Mouse (Mus musculus) thymus, adult 2 months (tissue): ENCODE data around the gene Slc12a3. TPM values are rescaled to one million over a fixed set of nuclear protein-coding genes. Genes with fewer than 3 reads are reported as not detected.

Source experiments
- DNase-seq: peaks from one replicate; pipeline ENCODE4 v3.0.0; 2021
- H3K27ac ChIP-seq: fragments of 200-500 bp; 2 replicates; pipeline ENCODE4 v1.5.1; 2012; ENCODE audit warnings: low read length, control low read depth; ENCODE audit not compliant: control insufficient read depth, insufficient read depth
- H3K27me3 ChIP-seq: fragments of 200-500 bp; 2 replicates; pipeline ENCODE4 v1.6.1; 2012; ENCODE audit warnings: mild to moderate bottlenecking, low read length, moderate library complexity, mixed read lengths; ENCODE audit not compliant: control insufficient read depth, insufficient read depth
- H3K36me3 ChIP-seq: fragments of 200-500 bp; 2 replicates; pipeline ENCODE4 v1.6.1; 2012; ENCODE audit warnings: mild to moderate bottlenecking, low read length, moderate library complexity; ENCODE audit not compliant: control insufficient read depth, insufficient read depth
- H3K4me1 ChIP-seq: fragments of 200-500 bp; replicated peaks from 2 replicates; pipeline ENCODE4 v1.6.1; 2012; ENCODE audit warnings: low read length; ENCODE audit not compliant: control insufficient read depth, insufficient read depth
- H3K4me3 ChIP-seq: fragments of 200-500 bp; 2 replicates; pipeline ENCODE4 v1.5.1; 2012; ENCODE audit warnings: mild to moderate bottlenecking, low read length, control low read depth, moderate library complexity; ENCODE audit not compliant: control insufficient read depth, insufficient read depth
- CTCF ChIP-seq: fragments of 200-500 bp; IDR thresholded peaks from 2 replicates; pipeline ENCODE4 v1.5.1; 2012; ENCODE audit warnings: mild to moderate bottlenecking, control low read depth, low read length, moderate library complexity, borderline replicate concordance; ENCODE audit not compliant: control insufficient read depth, poor library complexity, insufficient read depth; ENCODE audit errors: extremely low read depth
- POLR2A ChIP-seq: fragments of 200-500 bp; IDR thresholded peaks from 2 replicates; pipeline ENCODE4 v1.6.1; 2012; ENCODE audit warnings: mild to moderate bottlenecking, low read length, control low read depth, moderate library complexity; ENCODE audit not compliant: control insufficient read depth, poor library complexity, insufficient read depth; ENCODE audit errors: extremely low read depth
- WGBS: fragments of 180-500 bp; shearing (Covaris S2); methylation state at CpG from one replicate; pipeline ENCODE4 v1.1.7; 2018; 5-methylcytosine and 5-hydroxymethylcytosine counted together
- polyA plus RNA-seq: library from polyadenylated mRNA; depleted of rRNA; stranded (reverse); fragments of >200 nt; gene quantifications from 2 replicates; pipeline ENCODE4 v1.2.3, GENCODE M21; 2012

The Slc12a3 gene
- polyA plus RNA-seq, 1 experiment, result 1.3 TPM

- H3K4me1 ChIP-seq, result peaks cover 4% of the 10 kb centered on the region
- peaks cover 11% of the 10 kb centered on the region for H3K36me3 ChIP-seq
- no peak overlapping the region for H3K4me3 ChIP-seq
- 62% methylated on average over 9 of the region's 9 CpGs for WGBS
- H3K27me3 ChIP-seq, result no peaks in the 10 kb centered on the region
- no peak for TF ChIP-seq POLR2A
- no peak overlapping the region for H3K27ac ChIP-seq
- no peak for DNase-seq
These were observed 21.3 kb upstream of the Slc12a3 start for GRCm38 (mm10) chr8:94307652-94308051.

- no peak for TF ChIP-seq CTCF
- WGBS, result 90% methylated on average over 2 of the region's 2 CpGs
- H3K27ac ChIP-seq, result no peak overlapping the region
- H3K27me3 ChIP-seq, result no peaks in the 10 kb centered on the region
- no peak overlapping the region for H3K4me3 ChIP-seq
- H3K4me1 ChIP-seq, result no peaks in the 10 kb centered on the region
- H3K36me3 ChIP-seq, result no peaks in the 10 kb centered on the region; the same call in 1 of the 2 replicates
- no peak for DNase-seq
These were observed 14.9 kb upstream of the Slc12a3 start for GRCm38 (mm10) chr8:94314069-94314468.

GRCm38 (mm10) chr8:94317249-94317648 lies 11.8 kb upstream of the Slc12a3 start:
- no peak overlapping the region for H3K4me3 ChIP-seq
- no peaks in the 10 kb centered on the region for H3K36me3 ChIP-seq
- H3K27ac ChIP-seq, result no peak overlapping the region
- 92% methylated on average over 2 of the region's 2 CpGs for WGBS
- TF ChIP-seq CTCF, result no peak
- TF ChIP-seq POLR2A, result no peak
- no peaks in the 10 kb centered on the region for H3K4me1 ChIP-seq
- H3K27me3 ChIP-seq, result no peaks in the 10 kb centered on the region
- no peak for DNase-seq

GRCm38 (mm10) chr8:94317691-94318090 lies 11.3 kb upstream of the Slc12a3 start:
- no peak for TF ChIP-seq CTCF
- TF ChIP-seq POLR2A, result no peak
- WGBS, result 92% methylated on average over 2 of the region's 2 CpGs
- Histone ChIP-seq H3K27me3 (no peaks in the 10 kb centered on the region), H3K4me3 (no peak overlapping the region), H3K4me1 (no peaks in the 10 kb centered on the region), H3K27ac (no peak overlapping the region), H3K36me3 (no peaks in the 10 kb centered on the region)
- no peak for DNase-seq

- no peak for TF ChIP-seq POLR2A
- Histone ChIP-seq H3K36me3 (no peaks in the 10 kb centered on the region), H3K4me1 (peaks cover 7% of the 10 kb centered on the region; the same call in 1 of the 2 replicates), H3K27me3 (no peaks in the 10 kb centered on the region), H3K4me3 (no peak overlapping the region), H3K27ac (no peak overlapping the region)
- DNase-seq, result no peak
- 96% methylated on average over 2 of the region's 2 CpGs for WGBS
These were observed 9.0 kb upstream of the Slc12a3 start for GRCm38 (mm10) chr8:94320036-94320435.

- WGBS, result 89% methylated on average over 4 of the region's 4 CpGs
- no peak for TF ChIP-seq CTCF
- no peak for TF ChIP-seq POLR2A
- no peaks in the 10 kb centered on the region for H3K36me3 ChIP-seq
- no peak for DNase-seq
- H3K4me3 ChIP-seq, result no peak overlapping the region
- no peaks in the 10 kb centered on the region for H3K27me3 ChIP-seq
- no peak overlapping the region for H3K27ac ChIP-seq
- peaks cover 7% of the 10 kb centered on the region; the same call in 1 of the 2 replicates for H3K4me1 ChIP-seq
These were observed 6.9 kb upstream of the Slc12a3 start for GRCm38 (mm10) chr8:94322083-94322482.

- TF ChIP-seq POLR2A (no peak), CTCF (no peak)
- Histone ChIP-seq H3K27me3 (no peaks in the 10 kb centered on the region), H3K27ac (no peak overlapping the region), H3K4me1 (peaks cover 7% of the 10 kb centered on the region; the same call in 1 of the 2 replicates), H3K36me3 (no peaks in the 10 kb centered on the region), H3K4me3 (no peak overlapping the region)
- WGBS, result 82% methylated on average over 6 of the region's 6 CpGs
- DNase-seq, result no peak
These were observed 6.0 kb upstream of the Slc12a3 start for GRCm38 (mm10) chr8:94323041-94323440.
